Mouse (Mus musculus): Measurements from ENCODE around the gene Nfkbie. TPM values are rescaled to one million over a fixed set of nuclear protein-coding genes. Genes with fewer than 3 reads are reported as not detected.
A peak's percentile ranks its signal among the peaks of the same experiment; 100 is the strongest.

The Nfkbie gene
- polyA plus RNA-seq, 1 experiment from 2014 or later = 4.0 TPM

GRCm38 (mm10) chr17:45517135-45517534 is 38.4 kb upstream of the Nfkbie start:
- H3K4me1 ChIP-seq (replicated peaks; ENCODE audit: control insufficient read depth, insufficient read depth, low read length) = no peaks in the 10 kb centered on the region
- no peak overlapping the region for H3K4me3 ChIP-seq (ENCODE audit: low read depth, low read length)
- no peak overlapping the region for H3K27ac ChIP-seq (ENCODE audit: low read depth)
- WGBS = 94% methylated on average over 21 of the region's 21 CpGs
- no peak for DNase-seq (ENCODE audit: low spot score)
- no peak for ATAC-seq (replicated peaks; ENCODE audit: low FRiP score, low TSS enrichment, low read depth)
- no peak overlapping the region for H3K4me2 ChIP-seq (ENCODE audit: low read length)
- H3K9me3 ChIP-seq (ENCODE audit: control insufficient read depth, low read length) = no peaks in the 10 kb centered on the region
- no peaks in the 10 kb centered on the region for H3K27me3 ChIP-seq (replicated peaks; ENCODE audit: control insufficient read depth, insufficient read depth, low read length)
- no peak overlapping the region for H3K9ac ChIP-seq (ENCODE audit: low read length)
- H3K36me3 ChIP-seq (ENCODE audit: control insufficient read depth, insufficient read depth, low read length) = peaks cover 28% of the 10 kb centered on the region

- no peaks in the 10 kb centered on the region for H3K27me3 ChIP-seq (replicated peaks; ENCODE audit: control insufficient read depth, insufficient read depth, low read length)
- no peak overlapping the region for H3K4me2 ChIP-seq (ENCODE audit: low read length)
- H3K27ac ChIP-seq (ENCODE audit: low read depth) = no peak overlapping the region
- 0 out of 2 replicates have a peak, but pooled peaks cover 4% of the 10 kb centered on the region for H3K4me1 ChIP-seq (replicated peaks; ENCODE audit: control insufficient read depth, insufficient read depth, low read length)
- H3K9me3 ChIP-seq (ENCODE audit: control insufficient read depth, low read length) = no peaks in the 10 kb centered on the region
- no peak overlapping the region for H3K9ac ChIP-seq (ENCODE audit: low read length)
- no peak overlapping the region for H3K4me3 ChIP-seq (ENCODE audit: low read depth, low read length)
- ATAC-seq (replicated peaks; ENCODE audit: low FRiP score, low TSS enrichment, low read depth) = no peak
- H3K36me3 ChIP-seq (ENCODE audit: control insufficient read depth, insufficient read depth, low read length) = peaks cover 28% of the 10 kb centered on the region
- 92% methylated on average over 28 of the region's 28 CpGs for WGBS
- no peak for DNase-seq (ENCODE audit: low spot score)
Observed at GRCm38 (mm10) chr17:45517549-45518215, 37.8 kb upstream of the Nfkbie start.

GRCm38 (mm10) chr17:45518766-45519475 is 36.6 kb upstream of the Nfkbie start:
- peaks cover 6% of the 10 kb centered on the region; the same call in 1 of the 2 replicates for H3K4me1 ChIP-seq (replicated peaks; ENCODE audit: control insufficient read depth, insufficient read depth, low read length)
- no peaks in the 10 kb centered on the region for H3K9me3 ChIP-seq (ENCODE audit: control insufficient read depth, low read length)
- no peak for DNase-seq (ENCODE audit: low spot score)
- no peaks in the 10 kb centered on the region for H3K27me3 ChIP-seq (replicated peaks; ENCODE audit: control insufficient read depth, insufficient read depth, low read length)
- no peak overlapping the region for H3K4me3 ChIP-seq (ENCODE audit: low read depth, low read length)
- H3K4me2 ChIP-seq (ENCODE audit: low read length) = no peak overlapping the region
- 71% methylated on average over 12 of the region's 12 CpGs for WGBS
- H3K9ac ChIP-seq (ENCODE audit: low read length) = no peak overlapping the region
- no peak for ATAC-seq (replicated peaks; ENCODE audit: low FRiP score, low TSS enrichment, low read depth)
- peaks cover 28% of the 10 kb centered on the region for H3K36me3 ChIP-seq (ENCODE audit: control insufficient read depth, insufficient read depth, low read length)
- no peak overlapping the region for H3K27ac ChIP-seq (ENCODE audit: low read depth)

- H3K36me3 ChIP-seq (ENCODE audit: control insufficient read depth, insufficient read depth, low read length) = peaks cover 28% of the 10 kb centered on the region
- H3K9me3 ChIP-seq (ENCODE audit: control insufficient read depth, low read length) = no peaks in the 10 kb centered on the region
- WGBS = 78% methylated on average over 11 of the region's 11 CpGs
Observed at GRCm38 (mm10) chr17:45520136-45520535, 35.4 kb upstream of the Nfkbie start.

GRCm38 (mm10) chr17:45523263-45523662 is 32.2 kb upstream of the Nfkbie start, which contains the start of gene Tcte1:
Gene Tcte1, plus strand, starts transcription at chr17:45523434.
- H3K4me1 ChIP-seq (replicated peaks; ENCODE audit: control insufficient read depth, insufficient read depth, low read length) = peaks cover 6% of the 10 kb centered on the region; the same call in 1 of the 2 replicates
- ATAC-seq (replicated peaks; ENCODE audit: low FRiP score, low TSS enrichment, low read depth) = peak; percentile 70
- H3K36me3 ChIP-seq (ENCODE audit: control insufficient read depth, insufficient read depth, low read length) = peaks cover 13% of the 10 kb centered on the region
- DNase-seq (ENCODE audit: low spot score) = peak; percentile 75
- H3K4me2 ChIP-seq (ENCODE audit: low read length) = peak within 1 kb of the TSS; percentile 79
- WGBS = 0% methylated on average over 21 of the region's 21 CpGs
- peak within 1 kb of the TSS; percentile 35 for H3K4me3 ChIP-seq (ENCODE audit: low read depth, low read length)
- H3K27ac ChIP-seq (ENCODE audit: low read depth) = no peak within 1 kb of the TSS
- H3K9me3 ChIP-seq (ENCODE audit: control insufficient read depth, low read length) = no peaks in the 10 kb centered on the region
- peaks cover 9% of the 10 kb centered on the region for H3K27me3 ChIP-seq (replicated peaks; ENCODE audit: control insufficient read depth, insufficient read depth, low read length)
- 0 out of 2 replicates have a peak within 1 kb of the TSS, but pooled peaks have one; percentile 0 for H3K9ac ChIP-seq (ENCODE audit: low read length)

More at GRCm38 (mm10) chr17:45520136-45520535, 35.4 kb upstream of the Nfkbie start:
- Histone ChIP-seq H3K27ac (ENCODE audit: low read depth) (no peak overlapping the region), H3K4me1 (replicated peaks; ENCODE audit: control insufficient read depth, insufficient read depth, low read length) (peaks cover 6% of the 10 kb centered on the region; the same call in 1 of the 2 replicates), H3K4me3 (ENCODE audit: low read depth, low read length) (no peak overlapping the region), H3K27me3 (replicated peaks; ENCODE audit: control insufficient read depth, insufficient read depth, low read length) (peaks cover 9% of the 10 kb centered on the region), H3K9ac (ENCODE audit: low read length) (no peak overlapping the region), H3K4me2 (ENCODE audit: low read length) (no peak overlapping the region)
- DNase-seq (ENCODE audit: low spot score) (no peak), ATAC-seq (replicated peaks; ENCODE audit: low FRiP score, low TSS enrichment, low read depth) (no peak)

GRCm38 (mm10) chr17:45524961-45525360 is 30.5 kb upstream of the Nfkbie start:
- peaks cover 20% of the 10 kb centered on the region for H3K27me3 ChIP-seq (replicated peaks; ENCODE audit: control insufficient read depth, insufficient read depth, low read length)
- WGBS = 55% methylated on average over 4 of the region's 4 CpGs

GRCm38 (mm10) chr17:45526571-45526970 is 28.9 kb upstream of the Nfkbie start:
- no peak overlapping the region for H3K27ac ChIP-seq (ENCODE audit: low read depth)
- H3K4me2 ChIP-seq (ENCODE audit: low read length) = no peak overlapping the region
- peaks cover 29% of the 10 kb centered on the region for H3K27me3 ChIP-seq (replicated peaks; ENCODE audit: control insufficient read depth, insufficient read depth, low read length)
- no peaks in the 10 kb centered on the region for H3K36me3 ChIP-seq (ENCODE audit: control insufficient read depth, insufficient read depth, low read length)
- H3K9me3 ChIP-seq (ENCODE audit: control insufficient read depth, low read length) = no peaks in the 10 kb centered on the region
- no peak for ATAC-seq (replicated peaks; ENCODE audit: low FRiP score, low TSS enrichment, low read depth)
- no peak overlapping the region for H3K9ac ChIP-seq (ENCODE audit: low read length)
- DNase-seq (ENCODE audit: low spot score) = no peak
- 25% methylated on average over 5 of the region's 5 CpGs for WGBS
- H3K4me3 ChIP-seq (ENCODE audit: low read depth, low read length) = no peak overlapping the region
- H3K4me1 ChIP-seq (replicated peaks; ENCODE audit: control insufficient read depth, insufficient read depth, low read length) = peaks cover 6% of the 10 kb centered on the region; the same call in 1 of the 2 replicates

More at GRCm38 (mm10) chr17:45524961-45525360, 30.5 kb upstream of the Nfkbie start:
- Histone ChIP-seq H3K4me3 (ENCODE audit: low read depth, low read length) (no peak overlapping the region), H3K36me3 (ENCODE audit: control insufficient read depth, insufficient read depth, low read length) (peaks cover 5% of the 10 kb centered on the region; the same call in 1 of the 2 replicates), H3K9me3 (ENCODE audit: control insufficient read depth, low read length) (no peaks in the 10 kb centered on the region), H3K4me2 (ENCODE audit: low read length) (no peak overlapping the region), H3K4me1 (replicated peaks; ENCODE audit: control insufficient read depth, insufficient read depth, low read length) (peaks cover 6% of the 10 kb centered on the region; the same call in 1 of the 2 replicates), H3K9ac (ENCODE audit: low read length) (no peak overlapping the region), H3K27ac (ENCODE audit: low read depth) (no peak overlapping the region)
- ATAC-seq (replicated peaks; ENCODE audit: low FRiP score, low TSS enrichment, low read depth) = no peak
- DNase-seq (ENCODE audit: low spot score) = no peak

GRCm38 (mm10) chr17:45530346-45530782 is 25.1 kb upstream of the Nfkbie start:
- no peaks in the 10 kb centered on the region for H3K9me3 ChIP-seq (ENCODE audit: control insufficient read depth, low read length)
- H3K27me3 ChIP-seq (replicated peaks; ENCODE audit: control insufficient read depth, insufficient read depth, low read length) = peaks cover 46% of the 10 kb centered on the region
- no peak overlapping the region for H3K4me2 ChIP-seq (ENCODE audit: low read length)
- ATAC-seq (replicated peaks; ENCODE audit: low FRiP score, low TSS enrichment, low read depth) = no peak
- no peak for DNase-seq (ENCODE audit: low spot score)
- H3K36me3 ChIP-seq (ENCODE audit: control insufficient read depth, insufficient read depth, low read length) = no peaks in the 10 kb centered on the region
- 44% methylated on average over 13 of the region's 13 CpGs for WGBS
- H3K4me3 ChIP-seq (ENCODE audit: low read depth, low read length) = no peak overlapping the region
- H3K4me1 ChIP-seq (replicated peaks; ENCODE audit: control insufficient read depth, insufficient read depth, low read length) = no peaks in the 10 kb centered on the region
- H3K27ac ChIP-seq (ENCODE audit: low read depth) = no peak overlapping the region
- no peak overlapping the region for H3K9ac ChIP-seq (ENCODE audit: low read length)

Measured in intestine, embryonic 14.5 days (tissue).